Mouse (Mus musculus) neutrophil, adult 5-6 weeks (primary cell): ENCODE results near the gene Ipo11. TPM values are rescaled to one million over a fixed set of nuclear protein-coding genes. Genes with fewer than 3 reads are reported as not detected.
"Not testable (repeated sequence)": the region's sequence is repeated elsewhere in the genome, so short reads cannot be mapped to it uniquely, and the experiment has no call there.

Source experiments
- ATAC-seq: fragments of 151-379, 151-347 bp; 2 replicates; pipeline ENCODE4 v1.8.0; 2017; ENCODE audit warnings: mild to moderate bottlenecking, moderate TSS enrichment; ENCODE audit not compliant: insufficient number of reproducible peaks, poor library complexity, low FRiP score, severe bottlenecking; ENCODE audit errors: extremely low read depth
- total RNA-seq: library from RNA; stranded (forward); fragments of 200-1000 nt; gene quantifications from 2 replicates; pipeline ENCODE4 v1.2.3, GENCODE M21; 2017

Gene Ipo11
- total RNA-seq, 1 experiment from 2014 or later: 24.1 TPM

- no peak for ATAC-seq
Measured at GRCm38 (mm10) chr13:106910096-106910495, 26.7 kb downstream of the Ipo11 start.

GRCm38 (mm10) chr13:106907273-106907672 lies 29.5 kb downstream of the Ipo11 start:
- ATAC-seq: no peak

GRCm38 (mm10) chr13:106905154-106905553 lies 31.6 kb downstream of the Ipo11 start:
- ATAC-seq: not testable (repeated sequence)

GRCm38 (mm10) chr13:106904637-106905036 lies 32.1 kb downstream of the Ipo11 start:
- no peak for ATAC-seq

- peak; percentile 51; the same call in 1 of the 2 replicates for ATAC-seq
Measured at GRCm38 (mm10) chr13:106894284-106894683, 42.5 kb downstream of the Ipo11 start.

GRCm38 (mm10) chr13:106893701-106894100 lies 43.1 kb downstream of the Ipo11 start:
- ATAC-seq: no peak

GRCm38 (mm10) chr13:106893196-106893595 lies 43.6 kb downstream of the Ipo11 start:
- no peak for ATAC-seq

GRCm38 (mm10) chr13:106887364-106887763 lies 49.4 kb downstream of the Ipo11 start:
- ATAC-seq: no peak

GRCm38 (mm10) chr13:106884249-106884648 lies 52.5 kb downstream of the Ipo11 start:
- ATAC-seq: no peak

GRCm38 (mm10) chr13:106876278-106876677 lies 60.5 kb downstream of the Ipo11 start:
- ATAC-seq: peak; percentile 51; the same call in 1 of the 2 replicates

- ATAC-seq: no peak
Measured at GRCm38 (mm10) chr13:106865547-106865946, 71.2 kb downstream of the Ipo11 start.

- no peak for ATAC-seq
Measured at GRCm38 (mm10) chr13:106858779-106859178, 78.0 kb downstream of the Ipo11 start.

- no peak for ATAC-seq
Measured at GRCm38 (mm10) chr13:106856556-106856955, 80.2 kb downstream of the Ipo11 start.

- 0 out of 2 replicates have a peak, but pooled peaks have one; percentile 39 for ATAC-seq
Measured at GRCm38 (mm10) chr13:106847534-106847933, 89.2 kb downstream of the Ipo11 start.

- ATAC-seq: no peak
Measured at GRCm38 (mm10) chr13:106844928-106845327, 91.8 kb downstream of the Ipo11 start.

- ATAC-seq: no peak
Measured at GRCm38 (mm10) chr13:106842542-106842941, 94.2 kb downstream of the Ipo11 start.

- no peak for ATAC-seq
Measured at GRCm38 (mm10) chr13:106838778-106839177, 98.0 kb downstream of the Ipo11 start.

GRCm38 (mm10) chr13:106836527-106836879 lies 100.3 kb downstream of the Ipo11 start:
- no peak for ATAC-seq

- ATAC-seq: peak; percentile 80; the same call in 1 of the 2 replicates
Measured at GRCm38 (mm10) chr13:106835844-106836526, 100.8 kb downstream of the Ipo11 start.

- ATAC-seq: no peak
Measured at GRCm38 (mm10) chr13:106830029-106830428, 106.7 kb downstream of the Ipo11 start.
